Mouse (Mus musculus): Measurements from ENCODE around the gene Ssr2.

DNA sequence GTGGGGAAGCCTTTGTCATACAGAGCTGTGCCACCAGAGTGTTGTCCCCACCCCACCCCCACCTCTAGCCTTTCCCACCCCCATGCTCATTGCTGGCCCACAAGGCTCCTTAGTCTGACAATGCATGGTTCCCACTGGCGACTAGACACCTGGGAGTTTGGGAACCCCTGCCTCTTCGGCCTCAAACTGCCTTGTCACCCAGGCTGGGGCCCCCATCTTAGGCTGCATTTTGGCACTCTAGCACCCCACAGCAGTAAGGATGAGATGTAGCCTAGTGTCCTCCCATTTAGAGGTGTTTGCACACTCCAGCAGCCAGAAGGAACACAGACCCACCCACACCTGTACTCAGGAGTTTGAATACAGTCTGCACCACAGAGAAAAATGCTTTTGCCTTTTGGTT lies 1.9 kb upstream of the Ssr2 start:
- TF ChIP-seq GATA1 (IDR thresholded peaks at IDR 0.05; ENCODE audit: low read length) (no peak), TAL1 (IDR thresholded peaks at IDR 0.05; ENCODE audit: low read length) (no peak)
